Mouse (Mus musculus) cerebellum, adult 2 months (tissue): ENCODE results near the gene Xpo1. TPM values are rescaled to one million over a fixed set of nuclear protein-coding genes. Genes with fewer than 3 reads are reported as not detected.
A peak's percentile ranks its signal among the peaks of the same experiment; 100 is the strongest.

ENCODE experiments used
- DNase-seq, 2 experiments: peaks; one replicate each; pipeline ENCODE4 v3.0.0; 2021
- H3K27ac ChIP-seq: fragments of 200-500 bp; 2 replicates; pipeline ENCODE4 v1.5.1; 2012; ENCODE audit warnings: low read length, control low read depth, inconsistent platforms; ENCODE audit not compliant: insufficient read depth
- H3K27me3 ChIP-seq: fragments of 200-500 bp; 2 replicates; pipeline ENCODE4 v1.6.1; 2012; ENCODE audit warnings: inconsistent platforms, mild to moderate bottlenecking, low read length, moderate library complexity; ENCODE audit not compliant: control insufficient read depth, insufficient read depth
- H3K4me1 ChIP-seq: fragments of 200-500 bp; 2 replicates; pipeline ENCODE4 v1.6.1; 2011; ENCODE audit warnings: low read length; ENCODE audit not compliant: control insufficient read depth, insufficient read depth
- H3K4me3 ChIP-seq: fragments of 200-500 bp; replicated peaks from 2 replicates; pipeline ENCODE3; 2011; ENCODE audit warnings: mild to moderate bottlenecking, low read depth, low read length, control low read depth; ENCODE audit not compliant: insufficient read depth
- CTCF ChIP-seq: fragments of 200-500 bp; IDR thresholded peaks from 2 replicates; pipeline ENCODE4 v1.5.1; 2011; ENCODE audit warnings: low read depth, mild to moderate bottlenecking, control low read depth, low read length, moderate library complexity, borderline replicate concordance; ENCODE audit not compliant: insufficient read depth
- POLR2A ChIP-seq: fragments of 200-500 bp; IDR thresholded peaks from 2 replicates; pipeline ENCODE4 v1.6.1; 2011; ENCODE audit warnings: low read length, control low read depth, borderline replicate concordance; ENCODE audit not compliant: insufficient read depth
- WGBS: fragments of 180-500 bp; shearing (Covaris S2); methylation state at CpG from one replicate; pipeline ENCODE4 v1.1.7; 2018; 5-methylcytosine and 5-hydroxymethylcytosine counted together
- polyA plus RNA-seq: library from polyadenylated mRNA; depleted of rRNA; stranded (reverse); fragments of >200 nt; gene quantifications from 2 replicates; pipeline ENCODE4 v1.2.3, GENCODE M21; 2012

Gene Xpo1
- polyA plus RNA-seq, 1 experiment = 39.4 TPM

DNA sequence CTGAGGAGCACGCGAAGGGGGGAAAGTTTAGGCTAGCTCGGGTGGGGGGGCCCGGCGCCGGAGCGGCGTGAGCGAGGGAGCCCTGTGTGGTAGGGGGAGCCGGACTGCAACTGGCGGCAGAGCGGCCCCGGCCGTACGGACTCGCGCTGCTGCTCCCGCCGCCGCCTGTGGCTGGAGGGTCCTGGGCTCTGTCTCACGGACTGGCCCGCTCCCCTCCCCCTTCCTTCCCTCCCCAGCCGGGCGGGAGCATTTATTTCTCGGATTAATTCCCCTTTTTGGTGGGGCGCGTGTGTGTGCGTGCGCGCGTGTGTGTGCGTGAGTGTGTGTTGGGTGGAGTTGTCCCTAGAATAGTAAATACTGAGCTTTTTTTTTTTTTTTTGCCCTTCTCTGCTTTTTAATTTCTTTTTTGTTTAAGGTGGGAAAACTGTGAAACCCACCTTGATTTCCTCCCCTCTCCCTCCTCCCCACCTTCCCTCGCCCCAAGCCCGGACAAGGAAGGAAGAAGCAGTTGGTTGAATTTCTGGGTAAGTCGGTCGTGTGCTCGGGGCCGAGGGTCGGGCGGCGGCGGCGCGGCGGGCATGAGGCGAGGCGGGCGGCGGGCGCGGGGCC is 457 bp downstream of the Xpo1 start:
- 1% methylated on average over 51 of the region's 51 CpGs for WGBS
- no peak for TF ChIP-seq POLR2A
- TF ChIP-seq CTCF = no peak

DNA sequence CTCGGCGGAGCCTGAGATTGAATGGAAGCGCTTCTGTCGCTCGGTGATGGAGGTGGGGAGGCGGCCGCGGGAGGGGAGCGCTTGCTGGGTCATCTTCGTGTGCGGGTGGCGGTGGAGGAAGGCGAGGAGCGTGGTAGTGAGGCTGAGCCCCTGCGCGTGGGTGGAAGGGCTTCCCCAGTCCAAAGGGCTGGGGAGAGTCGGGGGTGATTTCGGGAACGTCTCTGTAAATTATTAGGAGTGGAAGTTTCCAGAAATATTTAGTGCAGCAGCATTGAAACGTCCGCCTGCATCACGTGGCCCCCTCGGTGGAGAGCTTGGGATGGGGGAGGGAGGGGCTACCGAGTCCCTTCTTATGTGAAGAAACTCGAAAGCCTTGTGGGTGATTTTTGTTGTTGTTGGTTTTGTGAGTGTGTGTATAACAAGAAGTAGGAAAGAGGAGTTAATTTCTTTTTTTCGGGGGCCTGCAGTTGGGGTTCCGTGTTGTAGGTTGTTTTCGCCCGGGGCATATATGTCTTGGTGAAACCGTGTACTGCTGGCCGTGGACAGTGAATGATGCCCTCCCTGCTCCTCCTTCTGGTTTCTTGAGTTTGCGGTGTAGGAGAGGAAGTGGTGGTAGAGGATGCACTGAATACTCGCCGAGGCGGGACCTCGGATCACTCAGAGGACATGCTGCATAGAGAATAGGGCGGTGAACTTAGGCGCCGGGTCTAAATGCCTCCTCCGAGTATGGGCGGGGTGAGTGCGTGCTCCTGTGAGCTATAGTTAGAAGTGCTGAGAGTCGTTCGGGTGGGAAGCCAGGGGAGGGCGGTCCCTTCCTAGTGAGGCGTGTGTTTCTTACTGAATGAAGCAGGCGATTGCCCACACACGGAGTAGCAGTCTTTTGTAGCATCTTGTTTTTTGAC is 1.2 kb downstream of the Xpo1 start:
- peak; percentile 64 to 66 for DNase-seq
- peaks cover 2% of the 10 kb centered on the region; the same call in 1 of the 2 replicates for H3K4me1 ChIP-seq
- H3K27ac ChIP-seq = peak overlapping the region; percentile 39; the same call in 1 of the 2 replicates
- peak overlapping the region; percentile 85 for H3K4me3 ChIP-seq
- under 1% methylated on average over 48 of the region's 48 CpGs for WGBS
- TF ChIP-seq CTCF (no peak), POLR2A (no peak)
- H3K27me3 ChIP-seq = no peaks in the 10 kb centered on the region

More for the DNA sequence above, 457 bp downstream of the Xpo1 start:
- peak overlapping the region; percentile 40 for H3K27ac ChIP-seq
- H3K4me3 ChIP-seq = peak overlapping the region; percentile 85
- no peaks in the 10 kb centered on the region for H3K27me3 ChIP-seq
- peaks cover 2% of the 10 kb centered on the region; the same call in 1 of the 2 replicates for H3K4me1 ChIP-seq
- DNase-seq = no peak

DNA sequence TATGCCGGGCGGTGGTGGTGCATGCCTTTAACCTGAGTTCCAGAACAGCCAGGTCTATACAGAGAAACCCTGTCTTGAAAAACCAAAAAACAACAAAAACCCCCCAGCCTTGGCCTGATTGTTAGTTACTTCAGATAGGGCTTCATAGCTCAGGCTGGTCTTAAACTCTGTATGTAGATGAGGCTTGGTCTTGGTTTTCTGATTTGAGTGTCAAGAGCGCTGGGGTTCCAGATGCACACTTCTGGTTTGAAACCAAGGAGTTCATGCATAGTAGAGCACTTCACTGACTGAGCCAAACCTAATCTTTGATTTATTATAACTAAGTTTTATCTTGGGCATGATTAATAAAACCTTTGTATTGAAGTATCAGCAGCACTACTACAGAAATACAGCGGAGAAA is 3.2 kb downstream of the Xpo1 start:
- TF ChIP-seq POLR2A (no peak), CTCF (no peak)
- H3K27ac ChIP-seq = no peak overlapping the region
- peaks cover 2% of the 10 kb centered on the region; the same call in 1 of the 2 replicates for H3K4me1 ChIP-seq
- DNase-seq = no peak
- no peak overlapping the region for H3K4me3 ChIP-seq
- WGBS = 92% methylated on average over 4 of the region's 4 CpGs
- no peaks in the 10 kb centered on the region for H3K27me3 ChIP-seq

DNA sequence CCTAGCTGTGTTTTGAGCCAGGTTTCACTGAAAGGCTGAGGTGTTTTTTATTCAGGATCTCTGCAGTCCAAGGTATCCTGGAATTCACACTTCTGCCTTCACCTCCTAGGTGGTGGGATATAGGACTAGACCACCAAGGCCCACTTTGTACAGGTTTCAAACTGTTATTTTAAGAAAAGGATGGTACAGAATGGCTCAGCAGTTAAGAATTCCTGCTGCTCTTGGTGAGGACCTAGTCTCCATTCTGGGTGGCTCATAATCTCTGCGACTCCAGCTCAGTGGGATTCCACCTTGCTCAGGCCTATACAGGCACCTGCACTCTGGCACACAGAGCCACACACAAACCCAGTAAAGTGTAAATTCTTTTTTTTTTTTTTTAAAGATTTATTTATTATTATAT is 3.6 kb downstream of the Xpo1 start:
- no peaks in the 10 kb centered on the region for H3K27me3 ChIP-seq
- DNase-seq = no peak
- peaks cover 2% of the 10 kb centered on the region; the same call in 1 of the 2 replicates for H3K4me1 ChIP-seq
- 23% methylated on average over 1 of the region's 1 CpGs for WGBS
- H3K4me3 ChIP-seq = no peak overlapping the region
- no peak for TF ChIP-seq POLR2A
- no peak for TF ChIP-seq CTCF
- no peak overlapping the region for H3K27ac ChIP-seq

DNA sequence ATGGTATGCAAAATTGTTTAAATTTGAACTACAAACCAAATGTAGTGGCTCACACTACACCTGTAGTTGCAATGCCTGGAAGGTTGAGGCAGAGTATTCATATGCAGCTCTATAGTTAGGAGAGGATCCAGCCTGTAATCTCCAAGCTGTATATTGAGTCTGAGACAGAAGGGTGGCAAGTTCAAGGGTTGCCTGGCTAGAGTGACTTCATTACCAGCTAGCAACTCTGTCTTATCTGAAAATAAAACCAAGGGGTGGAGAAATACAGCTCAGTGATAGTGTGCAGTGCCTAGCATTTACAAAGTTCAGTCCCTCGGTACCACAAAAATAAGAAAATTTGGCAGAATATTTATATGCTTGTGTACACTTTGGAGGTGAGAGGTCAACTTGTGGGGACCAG is 4.3 kb downstream of the Xpo1 start:
- no peaks in the 10 kb centered on the region for H3K27me3 ChIP-seq
- DNase-seq = no peak
- H3K4me3 ChIP-seq = no peak overlapping the region
- H3K4me1 ChIP-seq = peaks cover 2% of the 10 kb centered on the region; the same call in 1 of the 2 replicates
- no peak overlapping the region for H3K27ac ChIP-seq
- 85% methylated on average over 1 of the region's 1 CpGs for WGBS
- TF ChIP-seq POLR2A = no peak

DNA sequence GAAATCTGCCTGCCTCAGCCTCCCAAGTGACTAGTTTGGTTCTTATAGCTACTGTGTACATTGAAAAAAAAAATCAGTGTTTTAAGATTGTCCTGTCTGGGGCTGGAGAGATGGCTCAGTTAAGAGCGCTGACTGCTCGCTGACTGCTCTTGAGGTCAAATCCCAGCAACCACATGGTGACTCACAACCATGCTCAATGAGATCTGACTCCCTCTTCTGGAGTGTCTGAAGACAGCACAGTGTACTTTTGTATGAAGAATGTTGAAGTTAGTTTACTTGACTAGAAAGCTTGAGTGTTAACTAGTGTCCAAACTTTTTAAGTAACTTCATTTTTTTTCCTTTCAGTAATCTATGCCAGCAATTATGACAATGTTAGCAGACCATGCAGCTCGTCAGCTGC is 5.6 kb downstream of the Xpo1 start:
- no peak for DNase-seq
- no peaks in the 10 kb centered on the region for H3K27me3 ChIP-seq
- TF ChIP-seq POLR2A = no peak
- TF ChIP-seq CTCF = no peak
- 59% methylated on average over 3 of the region's 3 CpGs for WGBS
- H3K27ac ChIP-seq = no peak overlapping the region
- peaks cover 2% of the 10 kb centered on the region; the same call in 1 of the 2 replicates for H3K4me1 ChIP-seq
- H3K4me3 ChIP-seq = no peak overlapping the region

DNA sequence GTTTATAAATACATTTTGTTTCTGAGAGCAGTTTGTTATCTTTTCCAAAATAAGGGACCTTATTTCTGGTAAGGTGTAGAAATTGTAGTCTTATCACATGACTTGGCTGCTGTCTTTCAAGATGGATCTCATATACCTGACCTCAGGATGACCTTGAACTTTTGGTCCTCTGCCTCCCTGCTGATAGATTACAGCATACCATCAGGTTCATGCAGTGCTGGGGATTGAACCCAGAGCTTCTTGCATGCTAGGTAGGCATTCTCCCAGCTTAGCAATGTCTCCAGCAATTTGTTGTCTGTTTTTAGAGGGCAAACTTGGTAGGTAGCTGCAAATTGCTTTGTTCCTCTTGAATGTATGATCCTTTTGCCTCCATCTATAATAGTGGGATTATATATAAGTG is 9.1 kb downstream of the Xpo1 start:
- TF ChIP-seq POLR2A (no peak), CTCF (no peak)
- H3K4me1 ChIP-seq = no peaks in the 10 kb centered on the region
- no peaks in the 10 kb centered on the region for H3K27me3 ChIP-seq
- DNase-seq = no peak
- H3K4me3 ChIP-seq = no peak overlapping the region
- no peak overlapping the region for H3K27ac ChIP-seq
